Mouse (Mus musculus): ENCODE data around the gene Vmn1r200.
"Not testable (repeated sequence)": the region's sequence is repeated elsewhere in the genome, so short reads cannot be mapped to it uniquely, and the experiment has no call there.

Gene Vmn1r200

DNA sequence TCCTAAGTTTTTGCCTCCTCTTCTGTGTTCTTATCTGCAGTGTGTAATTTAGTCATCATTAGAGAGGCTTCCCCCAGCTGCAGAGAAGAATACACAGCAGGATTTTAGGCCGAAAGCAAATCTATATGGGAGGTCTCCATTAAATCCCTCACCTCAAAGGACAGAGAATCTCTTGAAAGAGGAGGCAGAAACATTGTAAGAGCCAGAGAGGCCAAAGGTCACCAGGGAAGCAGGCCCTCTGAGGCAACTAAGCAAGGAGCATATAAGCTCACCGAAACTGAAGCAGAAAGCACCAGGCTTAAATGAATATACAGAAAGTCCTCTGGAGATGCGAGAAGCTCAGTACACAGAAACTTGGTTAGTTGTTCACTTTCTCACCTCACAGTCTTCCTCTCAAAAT is at the start of gene Vmn1r200:
TSS of gene Vmn1r200 (plus strand) at position 301 of the 400 bp plus-strand sequence.
- no peak for DNase-seq (ENCODE audit: low read depth, low spot score)

DNA sequence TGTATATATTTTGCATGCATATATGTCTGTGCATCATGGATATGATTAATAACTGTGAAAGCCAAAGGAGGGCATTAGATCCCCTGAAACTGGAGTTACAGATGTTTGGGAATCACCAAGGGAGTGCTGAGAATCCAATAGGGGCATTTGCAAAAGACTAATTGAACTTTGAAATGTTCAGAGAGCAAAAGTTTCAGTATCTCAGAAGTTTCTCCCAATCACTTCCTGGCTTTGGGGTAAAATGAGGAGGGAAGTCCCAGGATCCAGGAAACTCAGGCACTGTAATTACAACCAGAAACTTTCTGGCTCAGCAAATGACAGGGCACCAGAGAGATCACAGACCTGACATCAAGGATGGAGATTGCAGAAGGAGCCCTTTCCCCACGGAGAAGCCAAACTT is 40.1 kb upstream of the Vmn1r200 start, which contains the start of gene Vmn1r198:
TSS of gene Vmn1r198 (plus strand) at position 301 of the 400 bp plus-strand sequence.
- no peak for DNase-seq (ENCODE audit: low read depth, low spot score)

- no peak for DNase-seq (ENCODE audit: low read depth, low spot score)
Observed at GRCm38 (mm10) chr13:22350813-22351212, 39.4 kb upstream of the Vmn1r200 start.

GRCm38 (mm10) chr13:22379518-22379917 is 10.7 kb upstream of the Vmn1r200 start, which contains the start of gene Vmn1r199:
Vmn1r199 (plus strand) TSS chr13:22379818.
- no peak for DNase-seq (ENCODE audit: low read depth, low spot score)

- DNase-seq (ENCODE audit: low read depth, low spot score): not testable (repeated sequence)
Observed at GRCm38 (mm10) chr13:22381128-22381527, 9.0 kb upstream of the Vmn1r200 start.

GRCm38 (mm10) chr13:22383401-22383800 is 6.8 kb upstream of the Vmn1r200 start:
- DNase-seq (ENCODE audit: low read depth, low spot score): no peak

DNA sequence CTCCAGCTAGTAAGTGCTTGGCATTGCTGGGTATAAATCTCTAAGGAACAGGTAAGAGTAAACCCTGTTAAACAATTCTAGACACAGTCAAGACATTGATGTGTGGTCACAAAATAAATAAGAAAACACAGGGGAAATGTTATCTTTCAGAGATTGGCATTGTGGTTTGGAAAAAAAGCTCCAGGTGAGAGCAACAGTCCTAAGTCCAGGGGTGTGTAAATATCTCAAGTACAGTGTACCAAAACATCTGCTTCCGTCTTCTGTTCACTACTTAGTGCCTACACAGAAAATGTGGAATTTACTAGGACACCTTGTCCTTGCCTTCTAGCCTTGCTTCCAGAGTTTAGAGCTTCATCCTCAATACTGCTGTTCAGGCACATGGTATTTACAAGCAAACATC is 3.1 kb upstream of the Vmn1r200 start:
- DNase-seq (ENCODE audit: low read depth, low spot score): no peak

DNA sequence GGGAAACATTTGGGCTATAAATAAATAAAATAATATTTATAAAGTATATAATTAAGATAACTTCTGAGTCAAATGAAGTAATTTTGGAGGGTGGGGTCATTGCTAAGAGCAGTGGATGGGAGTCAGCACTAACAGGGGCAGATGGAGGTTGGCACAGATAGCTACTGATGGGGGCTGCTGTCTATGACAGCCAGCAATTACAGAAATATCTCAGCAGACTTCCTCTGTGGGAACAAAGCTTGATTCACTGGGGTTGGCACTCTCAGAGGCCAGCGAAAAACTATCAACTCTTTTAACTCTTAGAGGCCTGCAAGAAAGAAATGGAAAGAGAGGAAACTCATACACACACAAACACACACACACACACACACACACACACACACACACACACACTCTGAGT is 12.8 kb downstream of the Vmn1r200 start:
- DNase-seq (ENCODE audit: low read depth, low spot score): no peak

Data from ZHBTc4 (cell line).